Mouse (Mus musculus): ENCODE data around the gene Rtp1. TPM values are rescaled to one million over a fixed set of nuclear protein-coding genes. Genes with fewer than 3 reads are reported as not detected.

Rtp1 gene
- polyA plus RNA-seq, 1 experiment from 2014 or later: not detected

GRCm38 (mm10) chr16:23416261-23416656 is 12.7 kb upstream of the Rtp1 start:
- Histone ChIP-seq H3K9me3 (ENCODE audit: control insufficient read depth, low read depth, low read length) (no peaks in the 10 kb centered on the region), H3K27me3 (ENCODE audit: control insufficient read depth, insufficient read depth, low read length) (no peaks in the 10 kb centered on the region), H3K27ac (ENCODE audit: low read length) (no peak overlapping the region), H3K9ac (replicated peaks; ENCODE audit: low read depth, low read length) (no peak overlapping the region; the same call in 1 of the 2 replicates), H3K4me3 (ENCODE audit: low read depth, low read length) (no peak overlapping the region), H3K4me2 (replicated peaks; ENCODE audit: low read depth, low read length) (peak overlapping the region; percentile 33), H3K4me1 (ENCODE audit: control insufficient read depth, insufficient read depth, low read length) (peaks cover 4% of the 10 kb centered on the region; the same call in 1 of the 2 replicates), H3K36me3 (ENCODE audit: control insufficient read depth, insufficient read depth, low read length) (no peaks in the 10 kb centered on the region)
- 23% methylated on average over 10 of the region's 10 CpGs for WGBS
- ATAC-seq (ENCODE audit: insufficient number of reproducible peaks, insufficient read depth, low FRiP score, low read depth): peak; percentile 76; the same call in 1 of the 2 replicates

- H3K9ac ChIP-seq (replicated peaks; ENCODE audit: low read depth, low read length): no peak overlapping the region; the same call in 1 of the 2 replicates
- no peaks in the 10 kb centered on the region for H3K9me3 ChIP-seq (ENCODE audit: control insufficient read depth, low read depth, low read length)
- H3K36me3 ChIP-seq (ENCODE audit: control insufficient read depth, insufficient read depth, low read length): no peaks in the 10 kb centered on the region
- no peaks in the 10 kb centered on the region for H3K27me3 ChIP-seq (ENCODE audit: control insufficient read depth, insufficient read depth, low read length)
- H3K27ac ChIP-seq (ENCODE audit: low read length): no peak overlapping the region
- no peak overlapping the region for H3K4me3 ChIP-seq (ENCODE audit: low read depth, low read length)
- 30% methylated on average over 9 of the region's 9 CpGs for WGBS
- no peak; the same call in 1 of the 2 replicates for ATAC-seq (ENCODE audit: insufficient number of reproducible peaks, insufficient read depth, low FRiP score, low read depth)
- peaks cover 4% of the 10 kb centered on the region; the same call in 1 of the 2 replicates for H3K4me1 ChIP-seq (ENCODE audit: control insufficient read depth, insufficient read depth, low read length)
- H3K4me2 ChIP-seq (replicated peaks; ENCODE audit: low read depth, low read length): peak overlapping the region; percentile 33
These were observed 12.2 kb upstream of the Rtp1 start for GRCm38 (mm10) chr16:23416657-23417293.

GRCm38 (mm10) chr16:23417456-23418240 is 11.3 kb upstream of the Rtp1 start:
- H3K9me3 ChIP-seq (ENCODE audit: control insufficient read depth, low read depth, low read length): no peaks in the 10 kb centered on the region
- H3K9ac ChIP-seq (replicated peaks; ENCODE audit: low read depth, low read length): no peak overlapping the region
- WGBS: 70% methylated on average over 13 of the region's 13 CpGs
- no peak overlapping the region for H3K27ac ChIP-seq (ENCODE audit: low read length)
- H3K4me3 ChIP-seq (ENCODE audit: low read depth, low read length): no peak overlapping the region
- H3K27me3 ChIP-seq (ENCODE audit: control insufficient read depth, insufficient read depth, low read length): no peaks in the 10 kb centered on the region
- H3K36me3 ChIP-seq (ENCODE audit: control insufficient read depth, insufficient read depth, low read length): no peaks in the 10 kb centered on the region
- peaks cover 4% of the 10 kb centered on the region; the same call in 1 of the 2 replicates for H3K4me1 ChIP-seq (ENCODE audit: control insufficient read depth, insufficient read depth, low read length)
- no peak overlapping the region for H3K4me2 ChIP-seq (replicated peaks; ENCODE audit: low read depth, low read length)
- ATAC-seq (ENCODE audit: insufficient number of reproducible peaks, insufficient read depth, low FRiP score, low read depth): no peak

- Histone ChIP-seq H3K4me1 (ENCODE audit: control insufficient read depth, insufficient read depth, low read length) (peaks cover 4% of the 10 kb centered on the region; the same call in 1 of the 2 replicates), H3K27ac (ENCODE audit: low read length) (no peak overlapping the region), H3K4me2 (replicated peaks; ENCODE audit: low read depth, low read length) (no peak overlapping the region), H3K27me3 (ENCODE audit: control insufficient read depth, insufficient read depth, low read length) (no peaks in the 10 kb centered on the region), H3K4me3 (ENCODE audit: low read depth, low read length) (no peak overlapping the region), H3K9ac (replicated peaks; ENCODE audit: low read depth, low read length) (no peak overlapping the region), H3K36me3 (ENCODE audit: control insufficient read depth, insufficient read depth, low read length) (no peaks in the 10 kb centered on the region), H3K9me3 (ENCODE audit: control insufficient read depth, low read depth, low read length) (no peaks in the 10 kb centered on the region)
- 74% methylated on average over 8 of the region's 8 CpGs for WGBS
- ATAC-seq (ENCODE audit: insufficient number of reproducible peaks, insufficient read depth, low FRiP score, low read depth): no peak
These were observed 9.3 kb upstream of the Rtp1 start for GRCm38 (mm10) chr16:23419565-23420085.

- H3K27me3 ChIP-seq (ENCODE audit: control insufficient read depth, insufficient read depth, low read length): no peaks in the 10 kb centered on the region
- 72% methylated on average over 5 of the region's 5 CpGs for WGBS
These were observed 5.1 kb upstream of the Rtp1 start for GRCm38 (mm10) chr16:23423825-23424224.

GRCm38 (mm10) chr16:23427701-23428100 is 1.2 kb upstream of the Rtp1 start:
- H3K4me3 ChIP-seq (ENCODE audit: low read depth, low read length): no peak overlapping the region
- ATAC-seq (ENCODE audit: insufficient number of reproducible peaks, insufficient read depth, low FRiP score, low read depth): no peak
- WGBS: 71% methylated on average over 1 of the region's 1 CpGs
- H3K4me2 ChIP-seq (replicated peaks; ENCODE audit: low read depth, low read length): no peak overlapping the region
- H3K9me3 ChIP-seq (ENCODE audit: control insufficient read depth, low read depth, low read length): no peaks in the 10 kb centered on the region
- H3K36me3 ChIP-seq (ENCODE audit: control insufficient read depth, insufficient read depth, low read length): no peaks in the 10 kb centered on the region
- no peaks in the 10 kb centered on the region for H3K27me3 ChIP-seq (ENCODE audit: control insufficient read depth, insufficient read depth, low read length)
- H3K4me1 ChIP-seq (ENCODE audit: control insufficient read depth, insufficient read depth, low read length): no peaks in the 10 kb centered on the region
- no peak overlapping the region for H3K9ac ChIP-seq (replicated peaks; ENCODE audit: low read depth, low read length)
- no peak overlapping the region for H3K27ac ChIP-seq (ENCODE audit: low read length)

More at GRCm38 (mm10) chr16:23423825-23424224, 5.1 kb upstream of the Rtp1 start:
- H3K36me3 ChIP-seq (ENCODE audit: control insufficient read depth, insufficient read depth, low read length): no peaks in the 10 kb centered on the region
- H3K4me3 ChIP-seq (ENCODE audit: low read depth, low read length): no peak overlapping the region
- H3K9me3 ChIP-seq (ENCODE audit: control insufficient read depth, low read depth, low read length): no peaks in the 10 kb centered on the region
- H3K4me2 ChIP-seq (replicated peaks; ENCODE audit: low read depth, low read length): no peak overlapping the region
- no peak overlapping the region for H3K9ac ChIP-seq (replicated peaks; ENCODE audit: low read depth, low read length)
- ATAC-seq (ENCODE audit: insufficient number of reproducible peaks, insufficient read depth, low FRiP score, low read depth): no peak
- no peak overlapping the region for H3K27ac ChIP-seq (ENCODE audit: low read length)
- H3K4me1 ChIP-seq (ENCODE audit: control insufficient read depth, insufficient read depth, low read length): no peaks in the 10 kb centered on the region

GRCm38 (mm10) chr16:23429991-23430390 is 1.1 kb downstream of the Rtp1 start:
- 70% methylated on average over 8 of the region's 8 CpGs for WGBS

GRCm38 (mm10) chr16:23437404-23438166 is 8.7 kb downstream of the Rtp1 start:
- Histone ChIP-seq H3K27me3 (ENCODE audit: control insufficient read depth, insufficient read depth, low read length) (no peaks in the 10 kb centered on the region), H3K36me3 (ENCODE audit: control insufficient read depth, insufficient read depth, low read length) (no peaks in the 10 kb centered on the region), H3K9me3 (ENCODE audit: control insufficient read depth, low read depth, low read length) (no peaks in the 10 kb centered on the region), H3K4me2 (replicated peaks; ENCODE audit: low read depth, low read length) (no peak overlapping the region), H3K9ac (replicated peaks; ENCODE audit: low read depth, low read length) (no peak overlapping the region), H3K4me1 (ENCODE audit: control insufficient read depth, insufficient read depth, low read length) (no peaks in the 10 kb centered on the region), H3K4me3 (ENCODE audit: low read depth, low read length) (no peak overlapping the region), H3K27ac (ENCODE audit: low read length) (no peak overlapping the region)
- ATAC-seq (ENCODE audit: insufficient number of reproducible peaks, insufficient read depth, low FRiP score, low read depth): no peak
- 53% methylated on average over 12 of the region's 12 CpGs for WGBS

More at GRCm38 (mm10) chr16:23429991-23430390, 1.1 kb downstream of the Rtp1 start:
- Histone ChIP-seq H3K4me3 (ENCODE audit: low read depth, low read length) (no peak overlapping the region), H3K27me3 (ENCODE audit: control insufficient read depth, insufficient read depth, low read length) (no peaks in the 10 kb centered on the region), H3K9me3 (ENCODE audit: control insufficient read depth, low read depth, low read length) (no peaks in the 10 kb centered on the region), H3K36me3 (ENCODE audit: control insufficient read depth, insufficient read depth, low read length) (no peaks in the 10 kb centered on the region), H3K4me1 (ENCODE audit: control insufficient read depth, insufficient read depth, low read length) (no peaks in the 10 kb centered on the region), H3K4me2 (replicated peaks; ENCODE audit: low read depth, low read length) (no peak overlapping the region), H3K9ac (replicated peaks; ENCODE audit: low read depth, low read length) (no peak overlapping the region), H3K27ac (ENCODE audit: low read length) (no peak overlapping the region)
- ATAC-seq (ENCODE audit: insufficient number of reproducible peaks, insufficient read depth, low FRiP score, low read depth): no peak
